Mouse (Mus musculus): ENCODE data around the gene Gm12253.

The Gm12253 gene

DNA sequence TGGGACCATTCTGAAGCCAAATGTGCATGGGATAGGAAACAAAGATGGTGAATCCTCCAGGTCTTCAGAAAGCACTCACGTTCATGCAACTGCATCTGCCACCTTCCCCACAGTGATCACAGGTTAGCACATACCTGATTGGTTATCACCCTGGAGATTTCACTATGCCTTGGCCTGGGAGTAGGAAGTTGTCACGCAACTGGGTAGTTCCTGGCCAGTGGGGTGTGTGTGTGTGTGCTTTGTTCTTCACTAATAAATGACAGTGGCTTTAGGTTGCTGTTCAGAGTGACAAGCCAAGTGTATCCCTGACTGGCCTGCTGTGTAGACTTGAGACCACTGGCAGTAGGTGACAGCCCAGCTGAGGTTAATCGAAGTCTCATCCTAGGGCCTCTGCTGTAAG is at the start of gene Gm12253:
Gene Gm12253 (plus strand): TSS at position 301 of the 400 bp plus-strand sequence.
- ChIA-PET CTCF (no interaction called here), POLR2A (no interaction called here)

DNA sequence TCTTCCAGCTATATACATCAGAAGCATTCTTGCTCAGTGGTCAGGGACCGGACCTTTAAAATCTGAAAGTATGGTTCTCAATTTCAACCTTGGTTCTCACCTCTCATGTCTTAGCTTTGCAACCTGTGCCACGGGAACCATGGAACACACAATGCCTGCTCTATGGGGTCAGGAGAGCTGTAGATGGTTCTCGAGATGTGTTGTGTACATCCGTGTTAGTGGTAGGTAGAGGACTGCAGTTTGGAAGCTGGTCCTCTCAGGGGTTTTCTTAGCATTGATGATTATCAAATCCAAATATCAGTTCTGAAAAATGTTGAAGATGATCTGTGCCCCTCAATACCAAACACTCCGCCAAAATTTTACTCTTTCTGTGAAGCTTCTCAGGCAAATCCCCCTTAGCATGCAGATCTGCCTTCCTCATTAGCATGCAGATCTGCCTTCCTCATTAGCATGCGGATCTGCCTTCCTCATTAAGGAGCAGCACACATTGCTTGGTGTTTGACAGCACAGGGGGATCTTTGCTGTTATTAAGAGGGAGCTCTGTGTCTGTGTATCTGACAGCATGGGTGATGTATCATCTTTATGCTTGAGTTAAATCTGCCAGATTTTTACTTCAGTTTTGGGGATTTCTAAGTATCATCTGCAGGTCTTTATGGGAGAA is 32.2 kb upstream of the Gm12253 start:
- CTCF ChIA-PET, result interaction anchor here in 1 of 4 experiments (0.6 to 0.7 kb wide), 2 partner anchors 236 to 374 kb away, joined by 3 read pairs; no protein-coding TSS in a partner anchor
- POLR2A ChIA-PET, result no interaction called here

DNA sequence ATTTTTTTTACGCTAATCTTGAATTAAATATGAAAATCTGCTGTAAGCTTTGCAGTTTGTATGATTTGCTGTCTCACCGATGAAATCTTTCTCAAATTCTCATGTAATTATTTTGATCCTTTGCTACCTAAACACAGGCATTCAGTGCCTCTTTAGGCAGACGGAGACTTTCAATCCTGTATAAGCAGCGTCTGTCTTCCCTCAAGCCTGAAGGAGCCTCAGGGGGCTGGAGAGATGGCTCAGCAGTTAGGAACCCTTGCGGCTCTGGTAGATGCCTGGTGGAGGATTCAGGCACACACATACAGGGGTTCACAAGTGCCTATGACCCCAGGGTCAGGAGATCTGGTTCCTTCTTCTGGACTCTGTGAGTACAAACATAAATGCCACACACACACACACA is 31.7 kb upstream of the Gm12253 start:
- ChIA-PET POLR2A (no interaction called here), CTCF (no interaction called here)

DNA sequence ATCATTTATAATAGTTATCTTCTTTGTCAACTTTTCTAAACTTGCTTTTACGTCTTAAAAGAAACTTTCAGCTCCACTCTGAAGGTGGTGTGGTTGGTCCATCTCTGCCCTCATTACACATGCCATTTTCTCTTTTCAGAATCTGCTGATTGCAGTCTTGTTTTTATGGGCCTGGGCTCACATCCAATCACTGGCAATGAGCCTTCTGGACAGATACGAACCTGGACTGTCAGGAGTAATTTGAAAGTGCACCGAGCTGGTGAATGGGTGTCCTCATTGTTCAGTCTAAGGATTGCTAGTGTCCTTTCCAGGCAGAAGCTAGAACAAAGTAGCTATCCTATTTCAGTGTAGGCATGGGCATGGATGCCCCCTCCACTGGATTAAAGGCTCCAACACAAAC is 24.3 kb upstream of the Gm12253 start:
- ChIA-PET POLR2A (no interaction called here), CTCF (interaction anchor here in 1 of 4 experiments (0.8 kb wide), 1 partner anchor 55 kb away, joined by 3 read pairs; no protein-coding TSS in a partner anchor)

DNA sequence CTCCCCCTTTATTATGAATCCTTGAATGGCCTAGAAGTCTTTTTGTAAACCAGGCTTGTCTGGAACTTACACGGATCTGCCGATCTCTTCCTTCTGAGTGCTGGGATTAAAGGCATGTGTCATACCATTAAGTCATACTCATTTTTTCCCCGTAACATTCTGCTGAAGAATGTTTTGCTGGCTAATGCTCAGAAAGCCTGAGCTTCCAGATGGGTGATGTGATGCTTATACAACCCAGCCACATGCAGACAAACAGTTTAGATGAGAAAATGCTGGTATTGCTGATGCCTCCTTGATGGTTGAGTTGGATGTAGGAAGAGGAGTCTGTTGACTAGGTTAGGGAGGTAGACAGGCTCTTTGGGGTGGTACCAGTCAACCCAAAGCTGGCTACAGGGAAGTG is 14.0 kb upstream of the Gm12253 start:
- ChIA-PET POLR2A (no interaction called here), CTCF (no interaction called here)

DNA sequence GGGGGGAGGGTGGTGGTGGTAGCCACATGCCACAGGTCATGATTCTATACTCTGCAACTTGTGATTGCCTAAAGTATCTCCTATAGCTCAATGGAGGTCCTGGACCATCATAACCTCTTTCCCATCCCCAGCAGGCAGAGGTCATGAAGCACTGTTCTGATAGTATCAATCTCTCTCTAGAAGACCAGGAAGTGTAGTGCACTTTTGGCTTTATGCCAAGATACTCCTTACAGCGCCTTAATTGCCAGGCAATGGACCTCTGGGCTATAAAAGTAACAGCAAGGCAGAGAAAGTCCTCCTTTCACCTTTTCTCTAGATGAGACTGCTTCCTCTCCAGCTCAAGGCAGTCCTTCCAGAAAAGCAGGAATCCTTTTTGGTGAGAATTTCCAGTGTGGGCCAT is 11.5 kb upstream of the Gm12253 start, which contains the start of gene 1810065E05Rik:
Gene 1810065E05Rik (plus strand): TSS at position 297 of the 400 bp plus-strand sequence.
- CTCF ChIA-PET, result interaction anchor here in 1 of 4 experiments (0.6 kb wide), 1 partner anchor 224 kb away, joined by 3 read pairs; no protein-coding TSS in a partner anchor
- POLR2A ChIA-PET, result no interaction called here

- POLR2A ChIA-PET, result no interaction called here
Observed at GRCm38 (mm10) chr11:58437866-58438265, 5.5 kb downstream of the Gm12253 start.

GRCm38 (mm10) chr11:58452759-58453158 is 20.4 kb downstream of the Gm12253 start, which contains the start of gene Lypd9:
Lypd9 (minus strand) TSS chr11:58452923.
- ChIA-PET CTCF (interaction anchor here in 1 of 4 experiments (0.7 kb wide), 1 partner anchor 416 kb away, joined by 5 read pairs; no protein-coding TSS in a partner anchor), POLR2A (no interaction called here)

More at GRCm38 (mm10) chr11:58437866-58438265, 5.5 kb downstream of the Gm12253 start:
- CTCF ChIA-PET, result interaction anchor here in 3 of 4 experiments (0.5 to 1.1 kb wide), 4 partner anchors 36 to 469 kb away, joined by 3 to 6 read pairs (median 3); partner anchors contain the start of gene Olfr324 (in 1 of the 3)

DNA sequence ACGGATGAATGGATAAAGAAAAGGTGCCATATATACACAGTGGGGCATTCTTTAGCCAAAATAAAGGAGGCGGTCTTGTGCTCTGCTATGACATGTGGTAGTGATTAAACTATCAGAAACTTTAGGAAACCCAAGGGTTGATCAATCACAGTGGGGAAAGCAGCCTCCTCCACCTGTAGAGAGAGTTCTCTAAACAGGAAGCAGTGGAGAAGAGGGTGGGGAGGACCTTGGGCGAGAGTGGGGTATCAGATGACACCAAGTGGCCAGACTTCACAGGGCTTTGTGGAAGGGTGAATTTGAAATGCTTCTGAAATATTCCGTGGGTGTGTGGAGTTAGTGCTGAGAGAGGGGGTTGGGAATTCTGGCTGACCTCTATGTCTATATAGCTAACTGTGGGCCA is 21.2 kb downstream of the Gm12253 start:
- ChIA-PET POLR2A (no interaction called here), CTCF (no interaction called here)

DNA sequence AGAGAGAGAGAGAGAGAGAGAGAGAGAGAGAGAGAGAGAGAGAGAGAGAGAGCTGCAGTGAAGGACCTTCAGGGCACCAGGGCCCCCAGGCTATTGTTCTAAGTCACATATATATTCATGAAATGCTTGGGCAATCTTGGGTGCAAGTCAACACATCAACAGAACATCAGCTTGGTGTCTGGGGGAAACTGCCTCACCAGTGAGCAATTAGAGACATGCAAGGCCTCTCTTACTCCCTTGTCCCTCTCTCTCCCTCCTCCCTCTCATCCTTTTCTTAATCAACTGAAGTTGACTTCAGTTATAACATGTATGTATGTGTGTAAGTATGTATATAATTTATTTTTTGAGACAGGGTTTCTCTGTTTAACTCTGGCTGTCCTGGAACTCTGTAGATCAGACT is 29.8 kb downstream of the Gm12253 start, which contains the start of gene Olfr30:
Gene Olfr30 (minus strand): TSS at position 101 of the 400 bp plus-strand sequence.
- ChIA-PET CTCF (interaction anchor here in 2 of 4 experiments (0.8 to 0.9 kb wide), 2 partner anchors 60 to 350 kb away, joined by 3 read pairs; no protein-coding TSS in a partner anchor), POLR2A (no interaction called here)

All from embryonic stem cell, embryonic (primary cell).